Mouse (Mus musculus): ENCODE results near the gene Clint1. TPM values are rescaled to one million over a fixed set of nuclear protein-coding genes. Genes with fewer than 3 reads are reported as not detected.

Gene Clint1
- polyA plus RNA-seq, 1 experiment from 2014 or later: 37.3 TPM

DNA sequence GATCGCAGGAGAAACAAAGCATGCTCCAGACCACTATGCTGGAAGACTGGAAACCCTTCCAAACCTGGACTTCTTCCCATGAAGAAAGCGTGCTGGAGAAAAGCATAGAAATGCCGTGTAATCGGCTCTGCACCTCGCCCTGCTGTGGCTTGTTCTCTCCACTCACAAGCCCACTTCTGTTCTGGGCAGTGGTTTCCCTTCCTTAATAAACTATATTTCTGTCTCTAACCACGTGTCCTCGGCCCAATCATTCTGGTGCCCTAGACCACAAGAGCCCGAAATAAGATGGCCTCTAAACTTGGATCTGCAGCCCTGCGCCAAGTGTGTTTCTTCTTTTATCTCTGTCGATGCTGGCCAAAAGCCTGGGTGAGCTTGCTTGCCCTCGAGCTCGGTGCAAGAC, 44.0 kb upstream of the Clint1 start:
- DNase-seq (no peak), ATAC-seq (no peak)
- H3K4me2 ChIP-seq (ENCODE audit: low read depth, low read length): peak overlapping the region; percentile 55
- 56% methylated on average over 12 of the region's 12 CpGs for WGBS (ENCODE audit: insufficient replicate concordance)
- no peaks in the 10 kb centered on the region for H3K27me3 ChIP-seq (ENCODE audit: insufficient read depth, low read length)
- H3K27ac ChIP-seq (ENCODE audit: low read depth): peak overlapping the region; percentile 86
- no peak overlapping the region for H3K9ac ChIP-seq (replicated peaks)
- peaks cover 68% of the 10 kb centered on the region for H3K4me1 ChIP-seq (ENCODE audit: insufficient read depth)
- TF ChIP-seq CTCF (IDR thresholded peaks at IDR 0.05; ENCODE audit: low read depth) (no peak), EP300 (IDR thresholded peaks at IDR 0.05; ENCODE audit: low read depth) (no peak)
- no peaks in the 10 kb centered on the region for H3K9me3 ChIP-seq (ENCODE audit: low read length)
- H3K4me3 ChIP-seq (ENCODE audit: low read depth, low read length): peak overlapping the region; percentile 1
- no peaks in the 10 kb centered on the region for H3K36me3 ChIP-seq (replicated peaks; ENCODE audit: insufficient read depth, low read length)

DNA sequence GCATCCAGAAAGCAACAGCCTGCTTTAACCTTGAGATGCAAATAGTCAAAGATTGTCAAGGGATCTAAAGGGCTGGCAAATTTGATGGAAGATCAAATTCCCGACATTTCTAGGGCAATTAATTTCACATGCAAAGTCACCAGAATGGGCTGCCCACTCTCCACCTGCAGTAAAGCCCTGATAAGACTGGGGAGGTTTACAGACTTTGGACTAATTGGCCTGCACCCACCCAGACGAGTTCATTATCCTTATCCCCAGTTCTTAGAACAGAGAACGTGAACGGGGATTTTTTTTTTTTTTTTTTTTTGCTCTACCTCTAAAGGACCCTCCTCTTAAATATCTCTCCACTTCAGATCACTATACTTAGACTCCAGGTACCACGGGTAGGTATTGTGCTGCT, 42.4 kb upstream of the Clint1 start:
- Histone ChIP-seq H3K27me3 (ENCODE audit: insufficient read depth, low read length) (no peaks in the 10 kb centered on the region), H3K4me3 (ENCODE audit: low read depth, low read length) (no peak overlapping the region), H3K27ac (ENCODE audit: low read depth) (peak overlapping the region; percentile 86; the same call in 1 of the 2 replicates), H3K9ac (replicated peaks) (no peak overlapping the region), H3K4me2 (ENCODE audit: low read depth, low read length) (peak overlapping the region; percentile 55), H3K36me3 (replicated peaks; ENCODE audit: insufficient read depth, low read length) (no peaks in the 10 kb centered on the region), H3K9me3 (ENCODE audit: low read length) (no peaks in the 10 kb centered on the region), H3K4me1 (ENCODE audit: insufficient read depth) (peaks cover 61% of the 10 kb centered on the region)
- TF ChIP-seq CTCF (IDR thresholded peaks at IDR 0.05; ENCODE audit: low read depth) (no peak), EP300 (IDR thresholded peaks at IDR 0.05; ENCODE audit: low read depth) (no peak)
- WGBS (ENCODE audit: insufficient replicate concordance): 38% methylated on average over 5 of the region's 5 CpGs
- ATAC-seq (no peak), DNase-seq (no peak)

DNA sequence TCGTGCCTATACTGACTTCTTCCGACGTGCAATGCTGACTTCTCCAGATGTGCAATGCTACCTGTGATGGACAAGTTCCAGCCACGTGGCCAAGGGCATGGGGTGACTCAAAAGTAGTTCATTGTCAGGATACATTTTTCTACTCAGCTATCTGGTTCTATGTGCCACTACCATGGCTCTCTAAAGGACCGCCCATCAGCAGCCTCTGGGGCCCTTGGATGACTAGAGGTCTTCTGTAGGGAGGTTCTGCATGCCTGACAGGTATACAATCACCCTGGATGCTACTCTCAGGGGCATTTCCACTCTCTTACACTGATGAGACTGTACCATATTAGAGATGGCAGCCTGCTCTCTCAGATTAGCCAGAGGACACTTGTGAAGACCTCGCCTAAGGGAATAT, 41.8 kb upstream of the Clint1 start:
- ATAC-seq (no peak), DNase-seq (no peak)
- no peaks in the 10 kb centered on the region for H3K27me3 ChIP-seq (ENCODE audit: insufficient read depth, low read length)
- H3K4me2 ChIP-seq (ENCODE audit: low read depth, low read length): no peak overlapping the region; the same call in 1 of the 2 replicates
- no peak overlapping the region for H3K9ac ChIP-seq (replicated peaks)
- no peaks in the 10 kb centered on the region for H3K36me3 ChIP-seq (replicated peaks; ENCODE audit: insufficient read depth, low read length)
- peak overlapping the region; percentile 86 for H3K27ac ChIP-seq (ENCODE audit: low read depth)
- TF ChIP-seq CTCF (IDR thresholded peaks at IDR 0.05; ENCODE audit: low read depth): no peak
- TF ChIP-seq EP300 (IDR thresholded peaks at IDR 0.05; ENCODE audit: low read depth): no peak
- no peaks in the 10 kb centered on the region for H3K9me3 ChIP-seq (ENCODE audit: low read length)
- no peak overlapping the region for H3K4me3 ChIP-seq (ENCODE audit: low read depth, low read length)
- WGBS (ENCODE audit: insufficient replicate concordance): 61% methylated on average over 6 of the region's 6 CpGs
- peaks cover 56% of the 10 kb centered on the region for H3K4me1 ChIP-seq (ENCODE audit: insufficient read depth)

DNA sequence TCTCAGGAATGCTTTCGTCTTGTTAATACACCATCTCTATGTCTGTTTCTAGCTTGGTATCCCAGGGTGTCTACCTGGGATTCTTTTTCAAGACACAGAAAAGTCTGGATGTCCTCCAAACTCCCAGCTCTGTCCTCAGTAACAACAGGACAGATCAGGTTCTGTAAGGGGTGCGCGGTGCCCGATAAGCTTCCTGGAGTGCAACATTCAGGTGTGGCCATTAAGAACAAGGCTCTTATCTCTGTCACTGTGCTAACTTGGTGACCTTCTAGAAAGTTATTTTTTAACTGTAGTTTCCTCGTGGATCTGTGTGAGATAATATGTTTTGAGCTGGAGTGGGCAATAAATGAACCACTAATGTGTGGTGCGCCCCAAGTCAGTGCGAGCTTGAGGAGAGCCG, 41.0 kb upstream of the Clint1 start:
- 50% methylated on average over 8 of the region's 8 CpGs for WGBS (ENCODE audit: insufficient replicate concordance)
- TF ChIP-seq CTCF (IDR thresholded peaks at IDR 0.05; ENCODE audit: low read depth) (no peak), EP300 (IDR thresholded peaks at IDR 0.05; ENCODE audit: low read depth) (peak; percentile 94)
- H3K9me3 ChIP-seq (ENCODE audit: low read length): no peaks in the 10 kb centered on the region
- H3K4me1 ChIP-seq (ENCODE audit: insufficient read depth): peaks cover 49% of the 10 kb centered on the region
- peak; percentile 40 for DNase-seq
- no peaks in the 10 kb centered on the region for H3K27me3 ChIP-seq (ENCODE audit: insufficient read depth, low read length)
- H3K4me2 ChIP-seq (ENCODE audit: low read depth, low read length): peak overlapping the region; percentile 38; the same call in 1 of the 2 replicates
- peak; percentile 78 for ATAC-seq
- H3K4me3 ChIP-seq (ENCODE audit: low read depth, low read length): no peak overlapping the region
- H3K36me3 ChIP-seq (replicated peaks; ENCODE audit: insufficient read depth, low read length): no peaks in the 10 kb centered on the region
- peak overlapping the region; percentile 86 for H3K27ac ChIP-seq (ENCODE audit: low read depth)
- 0 out of 2 replicates have a peak overlapping the region, but pooled peaks have one; percentile 33 for H3K9ac ChIP-seq (replicated peaks)

DNA sequence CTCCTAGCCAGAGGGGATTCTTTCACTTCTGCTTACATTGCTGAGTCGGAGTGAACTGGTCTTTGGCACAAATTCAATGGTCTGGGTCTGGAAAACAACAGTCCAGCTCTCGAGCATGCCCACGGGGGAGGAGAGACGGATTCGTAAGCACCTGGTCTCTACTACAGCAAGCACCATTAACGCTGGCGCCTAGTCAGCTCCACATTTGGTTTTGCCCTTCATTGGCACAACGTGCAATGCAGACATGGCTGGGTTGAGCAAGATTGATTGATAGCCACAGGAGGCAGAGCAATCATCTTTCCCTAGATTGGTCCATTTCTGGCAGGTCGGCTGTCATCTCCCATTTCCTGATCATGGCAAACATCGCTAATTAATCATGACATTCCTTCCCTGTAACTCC, 36.2 kb upstream of the Clint1 start:
- Histone ChIP-seq H3K27ac (ENCODE audit: low read depth) (no peak overlapping the region), H3K4me3 (ENCODE audit: low read depth, low read length) (no peak overlapping the region), H3K27me3 (ENCODE audit: insufficient read depth, low read length) (no peaks in the 10 kb centered on the region), H3K9me3 (ENCODE audit: low read length) (no peaks in the 10 kb centered on the region), H3K4me1 (ENCODE audit: insufficient read depth) (peaks cover 6% of the 10 kb centered on the region), H3K9ac (replicated peaks) (no peak overlapping the region), H3K4me2 (ENCODE audit: low read depth, low read length) (no peak overlapping the region), H3K36me3 (replicated peaks; ENCODE audit: insufficient read depth, low read length) (no peaks in the 10 kb centered on the region)
- ATAC-seq: no peak
- WGBS (ENCODE audit: insufficient replicate concordance): 81% methylated on average over 10 of the region's 10 CpGs
- DNase-seq: no peak
- TF ChIP-seq CTCF (IDR thresholded peaks at IDR 0.05; ENCODE audit: low read depth): no peak
- TF ChIP-seq EP300 (IDR thresholded peaks at IDR 0.05; ENCODE audit: low read depth): no peak

DNA sequence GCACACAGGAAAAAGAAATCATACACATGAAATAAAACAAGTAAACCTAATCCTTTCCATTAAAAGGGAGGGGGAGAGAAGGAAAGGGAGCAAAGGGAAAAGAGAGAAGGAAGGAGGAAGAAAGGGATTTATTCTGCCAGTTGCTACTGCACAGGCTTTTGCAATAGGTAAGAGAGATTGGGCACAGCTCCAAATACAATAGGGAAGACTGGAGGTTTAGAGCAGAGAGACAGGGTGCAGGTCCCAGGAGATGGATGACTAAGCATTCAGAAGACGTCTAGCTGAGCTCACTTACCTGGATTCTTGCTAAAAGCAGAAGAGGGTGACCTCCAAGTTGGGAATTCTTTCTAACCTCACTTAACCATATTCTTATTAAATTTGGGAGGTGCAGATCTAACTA, 35.1 kb upstream of the Clint1 start:
- no peak overlapping the region for H3K4me2 ChIP-seq (ENCODE audit: low read depth, low read length)
- H3K27ac ChIP-seq (ENCODE audit: low read depth): no peak overlapping the region
- 36% methylated on average over 1 of the region's 1 CpGs for WGBS (ENCODE audit: insufficient replicate concordance)
- no peaks in the 10 kb centered on the region for H3K9me3 ChIP-seq (ENCODE audit: low read length)
- TF ChIP-seq CTCF (IDR thresholded peaks at IDR 0.05; ENCODE audit: low read depth) (no peak), EP300 (IDR thresholded peaks at IDR 0.05; ENCODE audit: low read depth) (no peak)
- ATAC-seq (no peak), DNase-seq (no peak)
- H3K4me3 ChIP-seq (ENCODE audit: low read depth, low read length): no peak overlapping the region
- no peaks in the 10 kb centered on the region for H3K36me3 ChIP-seq (replicated peaks; ENCODE audit: insufficient read depth, low read length)
- H3K27me3 ChIP-seq (ENCODE audit: insufficient read depth, low read length): no peaks in the 10 kb centered on the region
- no peak overlapping the region for H3K9ac ChIP-seq (replicated peaks)
- H3K4me1 ChIP-seq (ENCODE audit: insufficient read depth): no peaks in the 10 kb centered on the region

DNA sequence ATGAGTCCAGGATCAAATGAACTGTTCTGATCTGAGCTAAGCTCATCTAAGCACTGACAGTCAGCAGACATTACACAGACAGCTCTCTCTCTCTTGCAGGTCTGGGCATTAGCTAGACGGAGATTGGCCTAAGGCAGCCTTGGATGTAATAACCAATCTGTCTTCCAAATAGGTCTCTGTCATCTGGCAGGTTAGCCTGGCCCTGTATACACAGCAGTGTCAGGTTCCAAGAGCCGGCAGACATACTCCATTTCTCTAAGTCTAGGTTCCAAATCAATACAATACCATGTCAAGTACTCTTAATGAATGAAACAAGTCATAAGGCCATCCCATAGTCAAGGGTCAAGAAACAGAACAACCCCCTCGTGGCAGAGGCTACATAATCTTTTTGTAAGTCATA, 33.9 kb upstream of the Clint1 start:
- no peak overlapping the region for H3K9ac ChIP-seq (replicated peaks)
- 64% methylated on average over 3 of the region's 3 CpGs for WGBS (ENCODE audit: insufficient replicate concordance)
- no peaks in the 10 kb centered on the region for H3K4me1 ChIP-seq (ENCODE audit: insufficient read depth)
- H3K36me3 ChIP-seq (replicated peaks; ENCODE audit: insufficient read depth, low read length): no peaks in the 10 kb centered on the region
- H3K4me2 ChIP-seq (ENCODE audit: low read depth, low read length): no peak overlapping the region
- no peak overlapping the region for H3K27ac ChIP-seq (ENCODE audit: low read depth)
- ATAC-seq: no peak
- no peaks in the 10 kb centered on the region for H3K9me3 ChIP-seq (ENCODE audit: low read length)
- no peak overlapping the region for H3K4me3 ChIP-seq (ENCODE audit: low read depth, low read length)
- no peaks in the 10 kb centered on the region for H3K27me3 ChIP-seq (ENCODE audit: insufficient read depth, low read length)
- TF ChIP-seq CTCF (IDR thresholded peaks at IDR 0.05; ENCODE audit: low read depth): no peak
- no peak for TF ChIP-seq EP300 (IDR thresholded peaks at IDR 0.05; ENCODE audit: low read depth)
- DNase-seq: no peak
